Mouse (Mus musculus): ENCODE measurements around the gene Arsg.

DNA sequence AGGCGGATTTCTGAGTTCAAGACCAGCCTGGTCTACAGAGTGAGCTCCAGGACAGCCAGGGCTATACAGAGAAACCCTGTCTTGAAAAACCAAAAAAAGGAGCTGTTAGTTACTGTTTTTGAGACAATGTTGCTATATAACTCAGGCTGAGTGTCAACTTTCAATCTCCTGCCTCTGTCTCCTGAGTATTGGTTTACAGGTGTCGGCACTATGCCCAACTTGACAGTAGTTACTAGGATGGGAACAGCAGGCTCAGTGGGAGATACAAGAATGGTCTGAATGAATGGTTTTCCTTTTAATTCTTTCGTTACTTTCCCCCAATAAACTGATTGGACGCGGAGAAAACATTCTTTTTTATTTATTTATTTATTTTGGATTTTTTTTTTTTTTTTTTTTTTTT lies 45.8 kb upstream of the Arsg start:
- TF ChIP-seq GATA1 (IDR thresholded peaks at IDR 0.05; ENCODE audit: borderline replicate concordance, low read length): no peak
- TF ChIP-seq FLI1 (IDR thresholded peaks at IDR 0.05; ENCODE audit: low read length): no peak

Measured in megakaryocyte, embryonic 14.5 days (primary cell).